Mouse (Mus musculus): ENCODE data around the gene Wdr19.
"Not testable (repeated sequence)": the region's sequence is repeated elsewhere in the genome, so short reads cannot be mapped to it uniquely, and the experiment has no call there.

The Wdr19 gene

GRCm38 (mm10) chr5:65194441-65194840 lies 5.1 kb upstream of the Wdr19 start:
- DNase-seq (ENCODE audit: low spot score): no peak

- no peak for DNase-seq (ENCODE audit: low spot score)
Observed at GRCm38 (mm10) chr5:65204726-65205125, 5.2 kb downstream of the Wdr19 start.

GRCm38 (mm10) chr5:65213321-65213720 lies 13.8 kb downstream of the Wdr19 start:
- DNase-seq (ENCODE audit: low spot score): peak; percentile 82

GRCm38 (mm10) chr5:65217305-65218269 lies 18.1 kb downstream of the Wdr19 start:
- no peak for DNase-seq (ENCODE audit: low spot score)

GRCm38 (mm10) chr5:65221037-65221436 lies 21.5 kb downstream of the Wdr19 start:
- no peak for DNase-seq (ENCODE audit: low spot score)

GRCm38 (mm10) chr5:65224056-65224455 lies 24.6 kb downstream of the Wdr19 start:
- no peak for DNase-seq (ENCODE audit: low spot score)

- DNase-seq (ENCODE audit: low spot score): no peak
Observed at GRCm38 (mm10) chr5:65231289-65232003, 31.9 kb downstream of the Wdr19 start.

GRCm38 (mm10) chr5:65242740-65243139 lies 43.2 kb downstream of the Wdr19 start:
- DNase-seq (ENCODE audit: low spot score): peak; percentile 74

- no peak for DNase-seq (ENCODE audit: low spot score)
Observed at GRCm38 (mm10) chr5:65247296-65247695, 47.8 kb downstream of the Wdr19 start.

- no peak for DNase-seq (ENCODE audit: low spot score)
Observed at GRCm38 (mm10) chr5:65250185-65250855, 50.8 kb downstream of the Wdr19 start.

- no peak for DNase-seq (ENCODE audit: low spot score)
Observed at GRCm38 (mm10) chr5:65257910-65258505, 58.5 kb downstream of the Wdr19 start.

GRCm38 (mm10) chr5:65273966-65274365 lies 74.5 kb downstream of the Wdr19 start:
- DNase-seq (ENCODE audit: low spot score): no peak

- no peak for DNase-seq (ENCODE audit: low spot score)
Observed at GRCm38 (mm10) chr5:65279133-65279651, 79.7 kb downstream of the Wdr19 start.

GRCm38 (mm10) chr5:65281216-65281615 lies 81.7 kb downstream of the Wdr19 start:
- no peak for DNase-seq (ENCODE audit: low spot score)

GRCm38 (mm10) chr5:65284171-65284570 lies 84.7 kb downstream of the Wdr19 start:
- peak; percentile 19 for DNase-seq (ENCODE audit: low spot score)

GRCm38 (mm10) chr5:65287751-65288701 lies 88.5 kb downstream of the Wdr19 start:
- no peak for DNase-seq (ENCODE audit: low spot score)

GRCm38 (mm10) chr5:65289009-65289408 lies 89.5 kb downstream of the Wdr19 start:
- not testable (repeated sequence) for DNase-seq (ENCODE audit: low spot score)

GRCm38 (mm10) chr5:65293627-65294026 lies 94.1 kb downstream of the Wdr19 start:
- no peak for DNase-seq (ENCODE audit: low spot score)

GRCm38 (mm10) chr5:65294270-65294669 lies 94.8 kb downstream of the Wdr19 start:
- no peak for DNase-seq (ENCODE audit: low spot score)

- no peak for DNase-seq (ENCODE audit: low spot score)
Observed at GRCm38 (mm10) chr5:65298167-65298950, 98.9 kb downstream of the Wdr19 start.
